Mouse (Mus musculus) lung, adult 2 months (tissue): ENCODE measurements at regions not wholly inside any gene's neighbourhood (a gene's known extent, or its start where the extent isn't known, plus 50 kb on each side); places are given as distances from the start of the nearest gene placed in this dataset.

Experiments
- DNase-seq: peaks from one replicate; pipeline ENCODE4 v3.0.0; 2022
- H3K4me1 ChIP-seq: fragments of 200-500 bp; 2 replicates; pipeline ENCODE4 v1.6.1; 2011; ENCODE audit warnings: low read length; ENCODE audit not compliant: control insufficient read depth, insufficient read depth
- H3K4me3 ChIP-seq: fragments of 200-500 bp; replicated peaks from 2 replicates; pipeline ENCODE3; 2011; ENCODE audit warnings: low read depth, mild to moderate bottlenecking, control low read depth, low read length; ENCODE audit errors: extremely low read depth
- CTCF ChIP-seq: fragments of 200-500 bp; IDR thresholded peaks from 2 replicates; pipeline ENCODE4 v1.5.1; 2011; ENCODE audit warnings: mild to moderate bottlenecking, low read length, control low read depth; ENCODE audit not compliant: insufficient read depth
- POLR2A ChIP-seq: fragments of 200-500 bp; IDR thresholded peaks from 2 replicates; pipeline ENCODE4 v1.6.1; 2011; ENCODE audit warnings: low read depth, mild to moderate bottlenecking, control low read depth, low read length, borderline replicate concordance; ENCODE audit errors: extremely low read depth
- WGBS: fragments of 180-500 bp; shearing (Covaris S2); methylation state at CpG from one replicate; pipeline ENCODE4 v1.1.7; 2018; 5-methylcytosine and 5-hydroxymethylcytosine counted together

DNA sequence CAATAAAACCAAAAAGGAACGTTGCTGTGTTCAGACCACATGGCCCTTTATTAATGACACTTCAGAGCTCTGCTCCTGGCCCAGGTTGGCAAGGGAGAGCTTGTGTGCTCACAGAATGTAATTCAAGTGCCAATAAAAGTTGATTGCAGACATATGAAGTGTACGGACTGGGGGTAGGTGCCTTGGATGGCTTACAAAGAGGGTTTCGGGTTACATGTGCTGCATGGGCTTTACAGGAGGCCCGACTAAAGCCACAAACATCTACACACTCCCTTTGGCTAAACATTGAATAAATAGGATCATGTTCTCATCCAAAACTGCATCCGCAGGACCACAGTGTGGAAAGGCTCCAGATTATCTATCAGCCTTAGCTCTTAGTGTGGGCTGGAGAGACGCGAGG, 666.5 kb downstream of the Vrk1 start:
- WGBS: 57% methylated on average over 7 of the region's 7 CpGs
- no peak for TF ChIP-seq CTCF
- no peak for TF ChIP-seq POLR2A
- Histone ChIP-seq H3K4me3 (no peak overlapping the region), H3K4me1 (no peaks in the 10 kb centered on the region)
- DNase-seq: no peak

DNA sequence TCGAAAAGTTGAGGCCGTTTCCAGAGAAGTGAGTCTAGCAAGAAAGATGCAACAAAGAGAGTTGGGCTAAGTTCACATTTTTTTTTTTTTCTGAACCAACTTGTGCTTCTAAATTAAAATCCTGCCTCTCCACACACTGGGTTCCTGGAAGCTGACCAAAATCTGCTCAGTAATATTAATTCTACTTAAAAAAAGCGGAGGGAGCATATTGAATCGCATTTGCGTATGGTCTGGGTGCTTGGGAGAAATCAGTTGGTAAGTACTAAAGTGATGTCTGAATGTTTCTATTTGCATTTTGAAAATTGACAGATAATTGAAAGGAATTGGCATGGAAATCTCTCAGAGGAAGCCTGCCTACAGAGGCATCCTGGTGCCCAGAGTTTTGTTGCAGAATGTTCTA, 676.0 kb downstream of the Vrk1 start:
- no peak for TF ChIP-seq POLR2A
- TF ChIP-seq CTCF: no peak
- no peak overlapping the region for H3K4me3 ChIP-seq
- DNase-seq: no peak
- WGBS: 79% methylated on average over 5 of the region's 5 CpGs
- no peaks in the 10 kb centered on the region for H3K4me1 ChIP-seq

DNA sequence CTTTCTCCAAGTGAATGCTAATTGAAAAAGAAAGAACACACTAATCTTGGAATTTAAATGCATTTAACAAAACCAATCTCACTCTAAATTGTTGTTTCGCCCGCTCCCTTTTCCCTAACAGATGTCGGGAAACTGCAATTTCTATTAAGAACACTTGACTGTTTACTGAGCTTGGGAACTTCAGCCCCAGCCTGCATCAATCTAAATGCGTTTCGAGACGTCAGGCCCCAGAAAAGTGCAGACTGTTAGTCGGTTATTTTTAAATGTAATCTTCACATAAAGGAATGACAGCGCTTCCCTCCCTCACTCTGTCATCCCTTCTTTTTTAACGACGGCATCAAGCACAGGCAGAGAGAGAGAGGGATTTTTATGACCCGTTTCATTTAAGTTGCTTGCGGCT, 677.7 kb downstream of the Vrk1 start:
- Histone ChIP-seq H3K4me1 (no peaks in the 10 kb centered on the region), H3K4me3 (no peak overlapping the region)
- no peak for DNase-seq
- TF ChIP-seq CTCF (no peak), POLR2A (no peak)
- WGBS: 34% methylated on average over 12 of the region's 12 CpGs

DNA sequence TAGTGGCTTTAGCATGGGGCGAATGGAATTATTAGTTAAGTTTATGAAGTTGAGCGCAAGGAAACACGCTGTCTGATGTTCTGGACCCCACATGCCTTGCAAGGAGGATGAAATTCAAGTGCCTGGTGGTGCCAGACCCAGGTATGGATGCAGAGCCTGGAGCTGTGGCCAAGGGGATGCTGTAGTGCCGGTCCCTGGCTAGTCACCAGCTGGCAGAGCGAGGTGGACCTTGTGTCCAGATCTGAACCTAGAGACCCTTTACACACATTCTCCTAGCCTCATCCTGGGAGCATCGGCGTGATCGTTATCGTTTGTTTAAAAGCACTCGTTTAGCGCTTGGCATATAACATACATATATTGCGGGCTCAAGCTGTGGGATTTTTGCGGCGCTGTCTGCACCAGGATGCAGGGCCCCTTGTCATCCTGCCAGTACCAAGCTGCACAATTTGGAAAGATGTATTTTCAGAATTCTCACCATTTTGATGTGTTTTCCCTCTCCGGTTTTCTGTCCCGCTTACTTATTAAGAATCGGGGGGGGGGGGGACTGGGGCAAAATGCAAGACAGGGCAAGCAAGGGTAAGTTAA, 678.2 kb downstream of the Vrk1 start:
- WGBS: 81% methylated on average over 17 of the region's 17 CpGs
- no peaks in the 10 kb centered on the region for H3K4me1 ChIP-seq
- TF ChIP-seq POLR2A: no peak
- TF ChIP-seq CTCF: no peak
- no peak for DNase-seq
- no peak overlapping the region for H3K4me3 ChIP-seq

DNA sequence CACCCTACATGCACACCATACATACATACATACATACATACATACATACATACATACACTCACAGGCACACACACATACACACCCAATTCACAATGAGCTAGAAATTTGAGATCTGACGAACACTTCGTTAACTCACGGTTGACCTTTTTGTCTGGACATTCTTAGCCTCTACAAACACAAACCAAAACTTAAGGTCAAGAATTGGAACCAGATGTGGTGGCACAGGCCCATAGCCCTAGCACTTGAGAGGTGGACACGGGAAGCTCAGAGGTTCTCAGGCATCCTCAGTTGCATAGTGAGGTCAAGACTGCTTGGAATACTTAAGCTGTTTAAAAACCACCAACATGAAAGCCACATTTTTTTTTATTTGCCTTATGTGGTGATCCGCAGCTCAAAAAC, 692.9 kb downstream of the Vrk1 start:
- TF ChIP-seq POLR2A (no peak), CTCF (no peak)
- 86% methylated on average over 5 of the region's 5 CpGs for WGBS
- Histone ChIP-seq H3K4me1 (no peaks in the 10 kb centered on the region), H3K4me3 (no peak overlapping the region)
- DNase-seq: no peak

DNA sequence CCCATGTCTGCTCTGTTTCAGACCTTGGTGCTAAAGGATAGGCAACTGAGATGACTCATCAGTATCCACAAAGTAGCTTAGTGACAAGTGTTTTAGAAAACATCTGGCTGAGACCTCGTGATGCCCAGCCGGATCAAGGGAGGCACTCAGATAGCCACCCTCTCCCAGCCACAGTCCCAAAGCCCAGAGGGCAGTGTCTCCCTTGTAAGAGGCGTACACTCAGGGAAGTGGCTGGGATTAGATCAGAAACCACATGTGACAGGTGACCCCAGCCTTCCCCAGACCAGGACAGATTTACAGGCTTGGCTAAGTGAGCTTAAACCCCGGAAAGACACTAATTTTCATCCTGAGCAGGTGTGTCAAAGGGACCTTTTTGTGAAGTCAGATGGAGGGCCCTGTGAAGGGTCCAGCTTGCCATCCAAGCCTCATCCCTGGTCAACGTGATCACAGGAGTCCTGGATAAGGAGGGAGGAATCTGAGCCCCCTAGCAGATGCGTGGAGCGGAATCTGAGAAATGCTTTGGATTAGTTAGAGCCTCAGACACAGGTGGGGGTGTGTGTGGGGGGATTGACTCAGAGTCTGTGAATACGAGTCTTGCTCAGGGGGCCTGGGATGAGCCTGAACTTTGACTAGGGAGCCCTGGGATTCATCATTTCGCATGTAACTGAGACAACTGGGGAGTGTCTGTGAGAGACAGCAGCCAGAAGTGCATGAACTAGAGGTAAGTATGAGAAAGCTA, 711.4 kb downstream of the Vrk1 start:
- WGBS: 61% methylated on average over 9 of the region's 9 CpGs
- TF ChIP-seq CTCF: no peak
- TF ChIP-seq POLR2A: no peak

DNA sequence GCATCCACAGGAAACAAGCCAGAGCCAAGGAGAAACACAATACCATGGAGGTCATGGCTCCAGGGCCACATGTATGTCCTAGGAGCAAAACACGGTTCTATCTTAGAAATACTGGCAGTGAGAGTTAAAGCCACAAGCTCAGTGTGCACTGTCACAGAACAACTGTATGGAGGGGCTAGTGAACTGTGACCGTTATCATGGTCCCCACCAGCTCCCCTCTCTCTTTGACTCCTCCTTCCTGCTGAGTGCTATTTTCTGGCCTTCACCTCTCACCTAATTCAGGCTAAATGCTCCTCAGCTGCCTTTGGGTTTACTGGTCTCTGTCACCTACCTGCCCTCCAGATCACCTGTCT, 712.0 kb downstream of the Vrk1 start:
- no peak for TF ChIP-seq CTCF
- Histone ChIP-seq H3K4me3 (no peak overlapping the region), H3K4me1 (no peaks in the 10 kb centered on the region)
- DNase-seq: no peak
- 72% methylated on average over 2 of the region's 2 CpGs for WGBS

More for the DNA sequence above, 711.4 kb downstream of the Vrk1 start:
- no peaks in the 10 kb centered on the region for H3K4me1 ChIP-seq
- no peak for DNase-seq
- no peak overlapping the region for H3K4me3 ChIP-seq

DNA sequence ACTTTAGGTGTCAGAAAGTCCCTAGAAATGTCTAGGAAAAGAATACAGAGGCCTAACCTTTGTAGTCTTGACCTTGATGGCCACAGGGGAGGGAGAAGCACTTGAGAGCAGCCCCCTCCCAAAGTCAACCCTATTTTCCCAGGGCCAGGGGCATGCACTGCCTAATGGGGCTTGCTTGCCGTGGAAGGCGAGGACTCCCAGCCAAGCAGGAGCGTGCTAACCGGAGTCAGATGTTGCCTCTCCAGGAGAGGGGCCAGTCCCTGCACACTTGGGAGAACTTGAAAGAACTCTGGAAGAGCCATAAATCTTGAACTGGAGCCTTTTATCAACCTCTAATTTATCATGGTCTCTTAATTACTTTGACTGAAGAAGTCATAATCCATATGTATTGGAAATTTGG, 712.7 kb downstream of the Vrk1 start:
- DNase-seq: no peak
- H3K4me3 ChIP-seq: no peak overlapping the region
- WGBS: 76% methylated on average over 4 of the region's 4 CpGs
- TF ChIP-seq POLR2A: no peak
- no peak for TF ChIP-seq CTCF
- H3K4me1 ChIP-seq: no peaks in the 10 kb centered on the region

DNA sequence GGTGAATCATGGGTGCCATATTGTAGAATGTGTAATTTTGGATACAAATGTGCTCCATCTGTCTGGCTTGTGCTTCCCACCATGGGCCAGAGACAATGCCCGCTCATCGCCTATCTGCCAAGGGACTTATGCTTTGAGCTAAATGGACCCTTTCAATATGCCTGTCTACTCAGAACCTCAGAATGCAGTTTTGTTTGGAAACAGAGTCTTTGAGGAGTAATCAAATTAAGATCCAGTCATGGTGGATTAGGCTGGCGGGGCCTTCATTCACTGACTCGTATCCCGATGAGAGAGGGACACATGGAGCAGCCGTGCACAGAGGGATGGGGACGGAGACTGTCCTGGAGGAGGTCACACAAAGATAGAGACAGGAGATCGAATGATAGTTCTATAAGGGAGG, 716.9 kb downstream of the Vrk1 start:
- TF ChIP-seq CTCF (no peak), POLR2A (no peak)
- Histone ChIP-seq H3K4me1 (no peaks in the 10 kb centered on the region), H3K4me3 (no peak overlapping the region)
- 90% methylated on average over 8 of the region's 8 CpGs for WGBS
- no peak for DNase-seq

DNA sequence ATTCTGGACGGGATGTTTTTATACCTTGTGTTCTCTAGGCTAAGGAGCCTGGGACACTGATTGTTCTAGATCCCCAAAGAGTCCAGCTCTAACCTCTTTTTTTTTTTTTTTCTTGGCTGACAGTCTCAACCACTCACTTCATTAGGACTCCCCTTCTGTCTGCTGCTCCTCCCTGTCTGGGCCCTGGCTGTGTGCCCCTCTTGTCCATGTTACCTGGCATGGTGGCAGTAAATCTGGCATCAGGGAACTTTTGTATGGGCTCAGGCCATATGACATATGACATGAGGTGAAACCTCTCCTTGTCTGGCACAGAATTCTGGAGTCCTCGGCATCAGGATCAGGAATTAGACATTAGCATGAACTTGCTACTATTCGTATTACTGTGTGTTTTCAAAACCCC, 717.5 kb downstream of the Vrk1 start:
- H3K4me1 ChIP-seq: no peaks in the 10 kb centered on the region
- no peak for DNase-seq
- 87% methylated on average over 3 of the region's 3 CpGs for WGBS
- TF ChIP-seq POLR2A (no peak), CTCF (no peak)
- H3K4me3 ChIP-seq: no peak overlapping the region
